Mouse (Mus musculus): ENCODE data around the gene Lrrc15. TPM values are rescaled to one million over a fixed set of nuclear protein-coding genes. Genes with fewer than 3 reads are reported as not detected.

The Lrrc15 gene
- polyA plus RNA-seq, 1 experiment from 2014 or later, result 0.57 TPM

DNA sequence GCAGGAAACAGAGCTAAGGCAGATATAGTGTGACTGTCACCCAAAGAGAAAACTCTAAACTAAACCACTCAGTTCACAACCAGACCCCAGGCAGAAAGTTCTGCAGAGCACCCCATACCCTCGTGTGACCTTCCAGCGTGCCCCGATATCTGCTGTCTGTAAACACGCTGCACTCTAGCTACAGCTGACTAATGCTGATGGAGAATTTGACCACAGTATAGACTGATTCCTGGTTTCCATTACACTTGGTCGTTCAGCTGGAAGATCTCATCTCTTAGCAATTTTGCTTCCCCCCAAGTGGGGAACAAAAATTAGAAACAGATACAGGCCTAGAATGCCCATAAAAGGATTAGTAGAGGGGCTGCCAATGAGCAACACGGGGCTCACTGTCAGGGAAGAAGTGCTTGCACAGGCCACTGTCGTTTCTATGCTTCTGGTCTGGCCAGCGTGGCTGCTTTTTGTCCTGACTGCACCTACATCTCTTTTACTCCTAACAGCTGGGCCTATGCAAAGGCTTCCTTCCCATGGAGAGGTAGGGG, 11.8 kb downstream of the Lrrc15 start:
- WGBS, result 61% methylated on average over 8 of the region's 8 CpGs
- no peaks in the 10 kb centered on the region for H3K36me3 ChIP-seq (replicated peaks)
- H3K4me2 ChIP-seq, result no peak overlapping the region
- H3K27ac ChIP-seq, result peak overlapping the region; percentile 53; the same call in 1 of the 2 replicates
- no peaks in the 10 kb centered on the region for H3K9me3 ChIP-seq
- no peak overlapping the region for H3K4me3 ChIP-seq (replicated peaks)
- ATAC-seq (ENCODE audit: low FRiP score), result no peak
- no peaks in the 10 kb centered on the region for H3K27me3 ChIP-seq
- no peak overlapping the region for H3K9ac ChIP-seq
- peaks cover 12% of the 10 kb centered on the region for H3K4me1 ChIP-seq

DNA sequence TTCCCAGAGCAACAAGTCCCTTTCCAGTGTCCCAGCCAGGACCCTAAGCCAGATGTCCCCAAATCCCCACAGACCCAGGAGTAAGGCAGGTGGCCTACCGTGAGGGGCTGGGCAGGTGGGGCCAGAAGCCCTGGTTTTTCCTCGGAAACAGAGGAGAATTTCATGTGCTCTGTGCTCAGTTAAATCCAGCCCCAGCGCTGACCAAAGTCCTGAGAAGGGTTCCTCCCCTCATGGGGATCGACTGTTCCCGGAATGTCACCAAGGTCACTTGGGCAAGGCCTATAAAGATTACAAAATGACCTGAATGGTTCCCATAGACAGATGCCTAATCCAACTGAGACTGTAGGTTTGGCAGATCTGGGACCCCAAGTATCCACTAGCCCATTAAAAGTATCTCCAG, 15.7 kb downstream of the Lrrc15 start, which contains the start of gene Cpn2:
TSS of gene Cpn2 (minus strand) at position 141 of the 400 bp plus-strand sequence.
- ATAC-seq (ENCODE audit: low FRiP score), result no peak
- H3K27ac ChIP-seq, result no peak within 1 kb of the TSS
- H3K9ac ChIP-seq, result no peak within 1 kb of the TSS
- no peak within 1 kb of the TSS for H3K4me3 ChIP-seq (replicated peaks)
- no peaks in the 10 kb centered on the region for H3K36me3 ChIP-seq (replicated peaks)
- WGBS, result 79% methylated on average over 5 of the region's 5 CpGs
- no peak within 1 kb of the TSS for H3K4me2 ChIP-seq
- no peaks in the 10 kb centered on the region for H3K9me3 ChIP-seq
- no peaks in the 10 kb centered on the region for H3K27me3 ChIP-seq
- peaks cover 10% of the 10 kb centered on the region for H3K4me1 ChIP-seq

DNA sequence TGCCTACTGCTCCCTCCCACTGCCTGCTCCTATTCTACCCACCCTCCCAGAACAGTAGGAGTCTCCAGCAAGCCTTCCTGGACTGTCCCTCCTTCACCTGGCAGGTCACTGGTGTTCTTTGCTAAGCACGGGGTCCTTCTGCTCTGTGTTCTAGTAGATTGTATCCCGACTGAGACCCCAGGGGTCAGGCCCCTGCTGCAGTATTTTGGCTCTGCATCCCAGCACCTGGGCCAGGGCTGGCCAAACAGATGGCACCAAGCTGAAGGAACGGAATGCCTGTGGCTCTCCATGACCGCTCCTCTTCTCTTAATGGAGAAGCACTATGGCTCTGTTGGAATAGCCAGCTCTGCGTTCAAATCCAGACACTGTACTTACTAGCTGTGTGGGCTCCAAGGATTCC, 16.5 kb downstream of the Lrrc15 start:
- H3K36me3 ChIP-seq (replicated peaks), result no peaks in the 10 kb centered on the region

DNA sequence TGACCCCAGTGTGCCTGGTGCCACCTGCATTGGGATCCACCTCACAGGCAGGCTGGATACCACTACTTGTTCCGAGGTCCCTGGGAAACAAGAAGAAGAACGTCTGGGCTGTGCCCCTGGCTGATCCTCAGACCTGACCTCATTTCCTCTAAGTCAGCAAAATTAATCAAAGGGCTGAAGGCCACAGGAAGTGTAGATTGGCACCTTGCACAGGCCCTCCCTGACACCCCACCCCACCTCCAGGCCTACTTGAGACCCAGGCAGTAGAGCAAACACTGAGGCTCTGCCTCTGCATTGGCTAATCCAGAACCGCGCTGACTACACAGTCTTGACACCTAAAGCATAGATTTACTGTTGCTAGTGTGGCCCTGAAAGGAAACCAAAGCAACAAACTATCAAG, 17.4 kb downstream of the Lrrc15 start:
- WGBS, result 87% methylated on average over 4 of the region's 4 CpGs
- H3K4me3 ChIP-seq (replicated peaks), result no peak overlapping the region
- H3K9ac ChIP-seq, result no peak overlapping the region
- no peaks in the 10 kb centered on the region for H3K36me3 ChIP-seq (replicated peaks)
- H3K4me2 ChIP-seq, result no peak overlapping the region
- no peaks in the 10 kb centered on the region for H3K27me3 ChIP-seq
- no peak for ATAC-seq (ENCODE audit: low FRiP score)
- no peaks in the 10 kb centered on the region for H3K9me3 ChIP-seq
- H3K4me1 ChIP-seq, result no peaks in the 10 kb centered on the region
- no peak overlapping the region for H3K27ac ChIP-seq

More for the DNA sequence above, 16.5 kb downstream of the Lrrc15 start:
- 83% methylated on average over 5 of the region's 5 CpGs for WGBS
- Histone ChIP-seq H3K4me2 (no peak overlapping the region), H3K4me3 (replicated peaks) (no peak overlapping the region), H3K9me3 (no peaks in the 10 kb centered on the region), H3K27ac (no peak overlapping the region), H3K4me1 (peaks cover 3% of the 10 kb centered on the region; the same call in 1 of the 2 replicates), H3K9ac (no peak overlapping the region), H3K27me3 (no peaks in the 10 kb centered on the region)
- no peak for ATAC-seq (ENCODE audit: low FRiP score)

DNA sequence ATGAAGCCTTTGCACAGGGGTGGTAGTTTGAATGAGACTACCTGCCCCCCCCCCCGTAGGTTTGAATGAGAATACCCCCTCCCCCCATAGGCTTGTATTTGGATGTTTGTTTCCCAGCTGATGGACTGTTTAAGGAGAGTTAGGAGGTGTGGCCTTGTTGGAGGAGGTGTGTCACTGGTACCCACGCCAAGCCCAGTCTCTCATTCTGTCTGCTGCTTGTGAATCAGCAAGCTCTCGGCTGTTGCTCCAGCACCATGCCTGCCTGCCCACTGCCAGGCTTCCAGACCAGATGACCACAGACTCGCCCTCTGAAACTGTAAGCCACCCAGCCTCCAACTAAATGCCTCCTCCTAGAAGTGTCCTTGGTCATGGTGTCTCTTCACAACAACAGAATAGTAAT, 19.9 kb downstream of the Lrrc15 start:
- Histone ChIP-seq H3K36me3 (replicated peaks) (no peaks in the 10 kb centered on the region), H3K4me3 (replicated peaks) (no peak overlapping the region), H3K4me2 (no peak overlapping the region), H3K9ac (no peak overlapping the region), H3K27ac (no peak overlapping the region), H3K27me3 (peaks cover 3% of the 10 kb centered on the region; the same call in 1 of the 2 replicates), H3K9me3 (no peaks in the 10 kb centered on the region), H3K4me1 (no peaks in the 10 kb centered on the region)
- ATAC-seq (ENCODE audit: low FRiP score), result no peak
- WGBS, result 59% methylated on average over 4 of the region's 4 CpGs

DNA sequence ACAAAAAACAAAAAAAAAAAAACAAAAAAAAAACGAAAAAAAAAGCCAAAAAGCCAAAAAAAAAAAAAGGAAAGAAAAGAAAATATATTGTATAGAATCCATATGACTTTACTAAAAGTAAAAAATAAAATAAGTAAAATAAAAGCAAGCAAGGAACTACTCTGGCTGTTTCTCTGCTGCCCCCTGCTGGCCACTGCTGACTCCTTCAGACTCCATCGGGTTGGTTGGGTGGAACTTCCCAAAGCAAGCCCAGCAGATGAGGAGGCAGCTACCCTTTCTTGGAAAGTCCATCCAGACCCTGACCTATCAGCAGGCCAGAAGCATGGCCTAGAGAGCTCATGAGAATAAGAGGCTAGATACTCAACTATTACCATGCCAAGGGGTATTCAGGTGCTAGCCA, 20.4 kb downstream of the Lrrc15 start:
- Histone ChIP-seq H3K4me3 (replicated peaks) (no peak overlapping the region), H3K9ac (no peak overlapping the region), H3K4me1 (no peaks in the 10 kb centered on the region), H3K27ac (no peak overlapping the region), H3K27me3 (peaks cover 3% of the 10 kb centered on the region; the same call in 1 of the 2 replicates), H3K4me2 (no peak overlapping the region), H3K36me3 (replicated peaks) (no peaks in the 10 kb centered on the region), H3K9me3 (no peaks in the 10 kb centered on the region)
- no peak for ATAC-seq (ENCODE audit: low FRiP score)
- 2% methylated on average over 2 of the region's 2 CpGs for WGBS

DNA sequence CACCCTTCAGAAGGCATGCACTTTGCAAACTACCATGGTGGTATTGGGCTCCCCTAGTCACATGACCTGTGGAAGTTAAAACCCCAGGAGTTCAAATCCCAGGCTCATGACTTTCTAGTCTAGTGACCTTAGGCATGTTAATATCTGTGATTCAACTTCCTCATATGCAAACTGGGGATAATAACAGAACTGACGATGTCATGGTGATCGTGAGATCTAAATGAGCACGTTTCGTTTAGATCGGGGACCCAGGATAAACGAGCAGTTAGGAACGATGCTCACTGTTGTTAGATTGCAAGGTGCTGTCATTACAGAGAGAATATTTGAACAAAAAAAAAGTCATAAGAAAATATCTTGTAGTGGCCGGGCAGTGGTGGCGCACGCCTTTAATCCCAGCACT, 20.9 kb downstream of the Lrrc15 start:
- H3K27me3 ChIP-seq, result peaks cover 3% of the 10 kb centered on the region; the same call in 1 of the 2 replicates
- no peaks in the 10 kb centered on the region for H3K4me1 ChIP-seq
- 86% methylated on average over 10 of the region's 10 CpGs for WGBS
- H3K27ac ChIP-seq, result no peak overlapping the region
- ATAC-seq (ENCODE audit: low FRiP score), result no peak
- no peak overlapping the region for H3K4me2 ChIP-seq
- no peak overlapping the region for H3K9ac ChIP-seq
- no peak overlapping the region for H3K4me3 ChIP-seq (replicated peaks)
- H3K9me3 ChIP-seq, result no peaks in the 10 kb centered on the region
- no peaks in the 10 kb centered on the region for H3K36me3 ChIP-seq (replicated peaks)

DNA sequence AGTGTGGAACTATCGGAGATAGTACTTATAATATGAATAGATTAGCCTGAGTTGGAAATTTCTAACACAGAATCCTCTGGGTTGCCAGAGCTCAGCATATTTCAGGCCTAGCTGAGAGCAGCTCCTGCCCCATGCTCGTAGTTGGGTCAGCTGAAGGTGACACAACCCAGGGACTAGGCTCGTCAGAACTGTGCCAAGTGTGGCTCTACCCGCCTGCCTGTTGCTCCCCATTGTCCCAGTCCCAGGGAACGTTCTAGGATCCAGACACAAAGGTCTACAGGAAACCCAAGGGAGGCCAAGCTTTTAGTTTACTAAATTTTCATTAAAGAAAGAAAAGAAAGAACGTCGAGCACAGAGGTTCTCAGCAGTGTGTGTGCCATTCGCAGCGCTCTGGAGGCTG, 21.7 kb downstream of the Lrrc15 start:
- Histone ChIP-seq H3K9ac (no peak overlapping the region), H3K27me3 (peaks cover 3% of the 10 kb centered on the region; the same call in 1 of the 2 replicates), H3K4me1 (no peaks in the 10 kb centered on the region), H3K4me3 (replicated peaks) (no peak overlapping the region), H3K27ac (no peak overlapping the region), H3K4me2 (no peak overlapping the region), H3K9me3 (no peaks in the 10 kb centered on the region), H3K36me3 (replicated peaks) (no peaks in the 10 kb centered on the region)
- ATAC-seq (ENCODE audit: low FRiP score), result no peak
- 87% methylated on average over 9 of the region's 9 CpGs for WGBS

DNA sequence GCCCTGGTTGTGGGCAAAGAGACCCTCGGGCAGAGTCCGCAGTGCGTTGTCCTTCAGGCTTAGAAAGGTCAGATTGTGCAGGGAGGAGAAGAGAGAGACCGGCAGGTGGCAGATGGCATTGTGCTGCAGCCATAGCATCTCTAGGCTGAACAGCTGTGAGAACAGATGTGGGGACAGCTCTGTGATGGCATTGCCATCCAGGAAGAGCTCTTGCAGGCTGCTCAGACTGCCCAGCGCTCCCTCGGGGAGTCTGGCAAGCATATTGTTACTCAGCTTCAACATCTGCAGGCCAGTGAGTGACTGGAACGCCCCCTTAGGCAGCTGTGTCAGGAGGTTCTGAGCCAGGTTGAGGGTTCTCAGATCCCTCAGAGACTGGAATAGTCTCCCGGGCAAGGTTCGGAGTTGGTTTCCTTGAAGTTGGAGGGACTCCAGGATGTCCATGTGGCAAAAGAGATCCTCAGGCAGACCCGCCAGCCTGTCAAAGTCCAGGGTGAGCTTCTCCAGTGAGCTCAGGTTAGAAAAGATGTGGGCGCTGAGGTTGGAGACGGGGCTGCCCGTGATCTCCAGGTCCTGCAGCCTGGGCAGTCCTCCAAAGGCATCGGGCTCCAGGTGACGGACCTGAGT, 22.9 kb downstream of the Lrrc15 start:
- no peaks in the 10 kb centered on the region for H3K9me3 ChIP-seq
- no peak overlapping the region for H3K27ac ChIP-seq
- no peak overlapping the region for H3K9ac ChIP-seq
- ATAC-seq (ENCODE audit: low FRiP score), result no peak
- WGBS, result 89% methylated on average over 15 of the region's 15 CpGs
- H3K36me3 ChIP-seq (replicated peaks), result no peaks in the 10 kb centered on the region
- no peak overlapping the region for H3K4me2 ChIP-seq
- H3K4me3 ChIP-seq (replicated peaks), result no peak overlapping the region
- H3K4me1 ChIP-seq, result no peaks in the 10 kb centered on the region
- peaks cover 3% of the 10 kb centered on the region; the same call in 1 of the 2 replicates for H3K27me3 ChIP-seq

DNA sequence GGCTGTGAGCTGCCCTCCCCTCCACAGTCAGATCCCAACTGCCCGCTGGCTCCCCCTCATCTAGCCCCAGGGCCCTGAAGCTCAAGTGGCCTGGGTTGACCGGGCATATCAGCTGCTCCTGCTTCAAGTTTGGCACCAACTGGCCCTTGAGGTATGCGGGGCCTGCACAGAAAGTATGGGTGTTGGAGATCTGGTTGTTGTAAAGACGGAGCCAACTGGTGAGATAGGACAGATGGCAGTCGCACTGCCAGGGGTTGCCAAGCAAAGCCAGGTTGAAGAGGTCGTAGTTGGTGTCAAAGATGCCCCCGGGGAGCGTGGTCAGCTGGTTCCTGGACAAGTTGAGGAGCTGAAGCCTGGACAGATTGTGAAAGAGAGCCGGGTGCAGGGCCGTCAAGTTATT, 23.6 kb downstream of the Lrrc15 start:
- WGBS, result 92% methylated on average over 10 of the region's 10 CpGs
- Histone ChIP-seq H3K9ac (no peak overlapping the region), H3K4me2 (no peak overlapping the region), H3K4me1 (no peaks in the 10 kb centered on the region), H3K27ac (no peak overlapping the region), H3K27me3 (peaks cover 3% of the 10 kb centered on the region; the same call in 1 of the 2 replicates), H3K36me3 (replicated peaks) (no peaks in the 10 kb centered on the region), H3K9me3 (no peaks in the 10 kb centered on the region), H3K4me3 (replicated peaks) (no peak overlapping the region)
- ATAC-seq (ENCODE audit: low FRiP score), result no peak

DNA sequence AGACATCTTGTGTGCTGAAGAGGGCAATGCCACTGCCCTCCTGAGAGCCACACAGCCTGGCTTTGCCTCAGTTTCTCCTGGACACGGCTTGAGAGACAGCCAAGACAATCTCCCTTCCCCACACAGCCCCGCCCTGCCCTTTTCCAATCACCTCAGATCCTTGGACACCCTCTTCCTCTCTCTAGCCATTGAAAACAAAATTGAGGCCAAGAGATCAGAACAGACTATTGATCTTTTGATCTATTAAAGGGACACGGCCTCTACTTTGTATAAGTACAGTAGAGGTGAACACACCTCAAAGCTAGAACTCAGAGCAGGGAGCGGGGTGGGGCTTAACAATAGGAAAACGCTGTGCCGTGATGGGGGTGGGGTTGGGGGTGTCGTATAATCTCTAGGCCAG, 24.6 kb downstream of the Lrrc15 start:
- no peak for ATAC-seq (ENCODE audit: low FRiP score)
- Histone ChIP-seq H3K4me2 (no peak overlapping the region), H3K9ac (no peak overlapping the region), H3K27ac (no peak overlapping the region), H3K4me1 (no peaks in the 10 kb centered on the region), H3K36me3 (replicated peaks) (no peaks in the 10 kb centered on the region), H3K4me3 (replicated peaks) (no peak overlapping the region), H3K9me3 (no peaks in the 10 kb centered on the region), H3K27me3 (peaks cover 3% of the 10 kb centered on the region; the same call in 1 of the 2 replicates)
- WGBS, result 92% methylated on average over 7 of the region's 7 CpGs

DNA sequence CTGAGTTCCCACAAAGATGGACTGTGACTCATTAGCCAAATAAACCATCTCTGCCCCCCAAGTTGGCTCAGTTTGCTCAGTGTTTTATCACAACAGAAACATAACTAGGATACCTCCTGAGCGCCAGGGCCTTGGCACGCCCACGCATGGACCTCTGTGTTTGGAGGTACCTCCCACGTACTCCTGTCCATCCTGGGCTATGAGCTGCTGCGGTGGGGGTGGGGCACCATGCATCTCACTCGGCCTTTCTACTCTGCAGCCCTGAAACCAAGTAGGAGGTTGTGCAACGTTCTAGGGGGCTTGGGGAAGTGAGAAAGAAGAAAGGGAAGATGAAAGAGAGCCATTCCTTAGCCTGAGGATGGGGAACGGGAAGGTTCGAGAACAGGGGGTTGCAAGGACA, 25.3 kb downstream of the Lrrc15 start:
- ATAC-seq (ENCODE audit: low FRiP score), result no peak
- Histone ChIP-seq H3K4me2 (no peak overlapping the region), H3K9me3 (no peaks in the 10 kb centered on the region), H3K4me1 (no peaks in the 10 kb centered on the region), H3K27ac (no peak overlapping the region), H3K36me3 (replicated peaks) (no peaks in the 10 kb centered on the region), H3K4me3 (replicated peaks) (no peak overlapping the region), H3K9ac (no peak overlapping the region), H3K27me3 (peaks cover 3% of the 10 kb centered on the region; the same call in 1 of the 2 replicates)
- 81% methylated on average over 9 of the region's 9 CpGs for WGBS

DNA sequence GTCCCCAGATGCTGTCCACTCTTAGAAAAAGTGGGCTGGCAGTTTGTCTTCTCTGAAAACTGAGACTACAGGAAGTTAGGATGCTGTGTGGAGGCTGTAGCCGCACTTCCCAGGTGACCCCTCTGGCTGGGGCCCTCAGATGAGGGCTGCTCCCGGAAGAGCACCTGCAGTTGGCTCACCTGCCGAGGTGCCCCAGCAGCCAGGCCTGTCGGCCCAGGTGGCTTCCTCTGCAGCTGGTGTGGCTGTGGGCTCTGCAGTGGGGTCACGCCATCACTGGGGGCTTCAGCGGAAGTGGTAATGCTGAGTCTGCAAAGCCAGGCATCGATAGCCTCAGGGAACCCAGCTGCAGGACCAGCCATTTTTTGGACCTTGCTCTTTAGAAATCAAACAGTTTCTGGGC, 28.0 kb downstream of the Lrrc15 start:
- H3K27me3 ChIP-seq, result peaks cover 20% of the 10 kb centered on the region
- no peak overlapping the region for H3K9ac ChIP-seq
- no peaks in the 10 kb centered on the region for H3K9me3 ChIP-seq
- H3K4me1 ChIP-seq, result no peaks in the 10 kb centered on the region
- no peak overlapping the region for H3K4me2 ChIP-seq
- 78% methylated on average over 7 of the region's 7 CpGs for WGBS
- H3K4me3 ChIP-seq (replicated peaks), result no peak overlapping the region
- no peaks in the 10 kb centered on the region for H3K36me3 ChIP-seq (replicated peaks)
- no peak for ATAC-seq (ENCODE audit: low FRiP score)
- H3K27ac ChIP-seq, result no peak overlapping the region
